10 mouse cellular contexts compared by ENCODE assay signal in genomic region chr10:18506501-18506946, GRCm38 (mm10). TPM values are rescaled to one million over a fixed set of nuclear protein-coding genes. Genes with fewer than 3 reads are reported as not detected.
DNase-seq lines count a peak whose midpoint lies in the region; ATAC-seq and TF ChIP-seq lines count a peak whose summit lies in the region.
"Had no signal": no experiment of that assay in that cellular context is flagged by ENCODE, and none has a peak within 500 bp of the region (broad histone marks: within the 10 kb centered on the region; RNA-seq: fewer than 3 reads in every experiment).

No protein-coding gene starts in this region.

- 0 out of 2 replicates have a peak overlapping the region, but pooled peaks have one; percentile 10 for H3K27ac ChIP-seq in lung, embryonic 14.5 days (ENCODE audit: low read depth)
- H3K27ac ChIP-seq in hindbrain, embryonic 13.5 days = 0 out of 2 replicates have a peak overlapping the region, but pooled peaks have one; percentile 12
- H3K27ac ChIP-seq: liver, embryonic 15.5 days had no signal

- H3K4me2 ChIP-seq in lung, embryonic 14.5 days = no peak overlapping the region
- no peak overlapping the region for H3K4me2 ChIP-seq in hindbrain, embryonic 13.5 days
- H3K4me2 ChIP-seq: liver, embryonic 15.5 days had no signal

- no peak overlapping the region for H3K4me3 ChIP-seq in lung, embryonic 14.5 days (ENCODE audit: low read depth, low read length)
- no peak overlapping the region for H3K4me3 ChIP-seq in hindbrain, embryonic 13.5 days
- H3K4me3 ChIP-seq: liver, embryonic 15.5 days had no signal

- no peak for TF ChIP-seq CTCF in lung, embryonic 14.5 days (IDR thresholded peaks at IDR 0.05; ENCODE audit: low read depth)

- H3K9me3 ChIP-seq in lung, embryonic 14.5 days (ENCODE audit: low read depth, low read length) = no peaks in the 10 kb centered on the region
- H3K9me3 ChIP-seq in hindbrain, embryonic 13.5 days = no peaks in the 10 kb centered on the region
- H3K9me3 ChIP-seq: liver, embryonic 15.5 days had no signal

- DNase-seq in adrenal gland, adult (ENCODE audit: inconsistent age in 2 of 2, low spot score in 1 of 2) = peak; percentile 30 to 71
- no peak for DNase-seq in adrenal gland, adult 8-10 months
- DNase-seq in lung, embryonic 14.5 days = no peak
- no peak for DNase-seq in lung, adult 18-20 months
- peak; percentile 76 for DNase-seq in thymus, postnatal 14 days
- no peak for DNase-seq in cerebellum, adult 9-11 months
- DNase-seq: right cerebral cortex, postnatal 25 days had no signal

- no peaks in the 10 kb centered on the region for H3K4me1 ChIP-seq in lung, embryonic 14.5 days (ENCODE audit: insufficient read depth)
- H3K4me1 ChIP-seq in hindbrain, embryonic 13.5 days (replicated peaks) = peaks cover 33% of the 10 kb centered on the region
- H3K4me1 ChIP-seq: liver, embryonic 15.5 days had no signal

- H3K36me3 ChIP-seq in lung, embryonic 14.5 days (ENCODE audit: insufficient read depth) = 0 out of 2 replicates have a peak, but pooled peaks cover 2% of the 10 kb centered on the region
- H3K36me3 ChIP-seq in hindbrain, embryonic 13.5 days = peaks cover 15% of the 10 kb centered on the region
- H3K36me3 ChIP-seq: liver, embryonic 15.5 days had no signal

- H3K9ac ChIP-seq in lung, embryonic 14.5 days = no peak overlapping the region
- no peak overlapping the region for H3K9ac ChIP-seq in hindbrain, embryonic 13.5 days
- H3K9ac ChIP-seq: liver, embryonic 15.5 days had no signal

- ATAC-seq in lung, embryonic 14.5 days (ENCODE audit: insufficient read depth) = no peak
- no peak for ATAC-seq in hindbrain, embryonic 13.5 days (ENCODE audit: low FRiP score)
- ATAC-seq in granulocyte monocyte progenitor cell, adult 5-6 weeks (replicated peaks; ENCODE audit: poor library complexity, severe bottlenecking) = no peak

- no peaks in the 10 kb centered on the region for H3K27me3 ChIP-seq in lung, embryonic 14.5 days (ENCODE audit: insufficient read depth, low read length)
- H3K27me3 ChIP-seq in hindbrain, embryonic 13.5 days = no peaks in the 10 kb centered on the region
- H3K27me3 ChIP-seq: liver, embryonic 15.5 days had no signal

- WGBS in lung, embryonic 14.5 days = 63% methylated on average over 6 of the region's 6 CpGs
- WGBS in hindbrain, embryonic 13.5 days = 66% methylated on average over 6 of the region's 6 CpGs

RNA-seq across cellular contexts. Expression of gene Hebp2, which starts 39.4 kb away (rescaled TPM):
- total RNA-seq in adrenal gland, adult 8-10 months (2022) = 1 to 10 TPM; 3.6 to 7.0 (median 5.8) TPM
- polyA plus RNA-seq in lung, embryonic 14.5 days (2014; fragmentation: Nextera tagmentation; extraction: Ambion mirVana) = 9.6 and 13.3 TPM in 2 replicates
- 12.3 and 12.8 TPM in 2 replicates for polyA plus RNA-seq in hindbrain, embryonic 13.5 days (2015; fragmentation: Nextera tagmentation; extraction: Ambion mirVana)
- total RNA-seq in granulocyte monocyte progenitor cell, adult 5-6 weeks (2014; fragmentation: Nextera tagmentation) = not detected in 2 replicates
- total RNA-seq in granulocyte monocyte progenitor cell, adult 5-6 weeks (2017) = 1.2 and 2.3 TPM in 2 replicates

Comparison
In these comparisons a context has a peak if more than half of its experiments do, and no peak if none do; other contexts are left out.
1. DNase-seq: peak in adrenal gland, adult (2 of 2) and thymus, postnatal 14 days (single experiment); none in adrenal gland, adult 8-10 months (single experiment), lung, embryonic 14.5 days (single experiment), lung, adult 18-20 months (0 of 2) and cerebellum, adult 9-11 months (single experiment).